Mouse (Mus musculus) neutrophil, adult 83 days (primary cell): Measurements from ENCODE around the gene Spns2. TPM values are rescaled to one million over a fixed set of nuclear protein-coding genes. Genes with fewer than 3 reads are reported as not detected.

Source experiments
- total RNA-seq, 2 experiments: library from RNA; stranded (reverse); gene quantifications; one replicate each; pipeline ENCODE4 v1.2.4; 2023

The Spns2 gene
- 1 to 10 TPM in 1 of 2 experiments, under 1 TPM in 1; 0.68 to 1.2 TPM for total RNA-seq

DNA sequence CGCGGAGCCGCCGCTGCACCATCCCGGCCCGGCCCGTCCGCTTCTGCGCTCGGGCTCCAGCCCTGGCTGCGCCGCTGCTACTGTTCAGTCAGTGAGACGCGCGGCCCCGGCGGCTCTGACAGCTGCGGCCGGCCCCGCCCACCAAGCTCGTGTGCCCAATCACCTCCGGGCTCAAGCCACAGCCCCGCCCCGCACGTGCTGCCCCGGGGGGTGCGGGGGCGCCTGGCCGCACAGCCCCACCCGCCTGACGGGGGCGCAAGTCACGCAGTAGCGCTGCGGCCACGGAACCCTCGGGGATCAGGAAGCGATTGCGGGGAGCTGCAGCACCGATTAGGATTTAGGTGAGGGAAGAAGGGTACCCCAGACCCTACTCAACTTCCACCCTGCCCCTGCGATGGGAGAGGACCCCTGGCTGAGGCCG is at the start of gene Spns2:
Gene Spns2, minus strand, starts transcription at position 24 of the 421 bp plus-strand sequence.

DNA sequence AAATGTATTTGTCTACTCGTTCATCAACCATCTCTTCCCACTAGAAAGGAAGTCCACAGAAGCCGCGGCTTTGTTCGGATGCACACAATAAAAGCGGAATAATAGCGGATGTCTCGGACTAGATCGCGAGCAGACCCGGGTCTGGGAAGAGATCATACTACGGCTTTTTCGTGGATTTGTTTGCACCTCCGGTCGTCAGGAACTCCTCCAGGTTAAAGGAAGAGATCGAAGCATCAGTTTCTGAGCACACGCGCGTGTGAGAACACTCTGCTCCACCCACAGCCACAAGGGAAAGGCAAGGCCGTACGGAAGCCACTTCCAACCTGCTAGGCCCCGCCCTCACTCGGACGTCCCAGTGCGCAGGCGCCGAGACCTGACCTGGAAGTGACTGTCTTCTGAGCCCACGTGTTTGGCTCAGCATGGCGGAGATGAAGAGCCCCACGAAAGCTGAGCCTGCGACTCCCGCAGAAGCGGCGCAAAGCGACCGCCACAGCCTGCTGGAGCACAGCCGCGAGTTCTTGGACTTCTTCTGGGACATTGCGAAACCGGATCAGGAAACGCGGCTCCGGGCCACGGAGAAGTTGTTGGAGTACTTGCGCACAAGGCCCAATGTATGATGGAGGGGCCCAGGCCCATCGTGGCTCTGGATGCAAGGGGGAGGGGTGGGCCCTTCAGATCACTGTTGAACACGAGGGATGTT is 48.6 kb downstream of the Spns2 start, which contains the start of gene Mybbp1a:
Gene Mybbp1a, plus strand, starts transcription at position 391 of the 700 bp plus-strand sequence.

DNA sequence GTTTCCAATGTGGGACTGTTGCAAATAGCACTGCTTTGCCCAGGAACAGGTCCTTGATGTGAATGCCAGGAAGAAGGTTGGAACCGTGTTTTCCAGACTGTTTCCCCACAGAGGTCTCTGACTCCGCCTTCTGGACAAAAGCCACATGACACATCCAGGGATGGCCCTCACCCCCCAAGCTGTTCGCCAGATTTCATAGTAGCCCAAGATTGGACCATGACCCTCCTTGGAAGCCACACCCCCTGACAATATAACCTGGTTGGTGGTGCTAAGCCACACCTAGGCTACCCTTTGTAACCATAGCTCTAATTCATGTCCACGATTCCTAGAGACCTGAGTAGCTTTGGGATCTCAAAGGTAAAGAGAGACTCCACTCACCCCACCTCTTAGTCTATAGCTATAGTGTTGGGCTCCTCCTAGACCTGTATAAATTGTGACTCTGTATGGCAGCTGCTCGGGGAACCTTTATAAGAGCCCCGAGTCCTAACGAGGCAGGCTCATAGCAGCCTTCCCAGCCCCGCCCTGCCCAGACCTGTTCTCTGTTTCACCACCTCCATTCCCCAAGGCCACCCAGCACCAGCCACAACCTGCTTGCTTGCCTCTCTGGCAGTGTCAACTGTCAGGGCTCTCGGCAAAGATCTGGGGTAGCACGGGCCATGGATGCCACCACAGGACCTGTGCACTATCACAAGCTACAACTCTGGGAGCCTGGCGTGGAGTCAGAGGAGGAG is 54.6 kb downstream of the Spns2 start, which contains the start of gene Ggt6:
Gene Ggt6, plus strand, starts transcription at position 564 of the 731 bp plus-strand sequence.

DNA sequence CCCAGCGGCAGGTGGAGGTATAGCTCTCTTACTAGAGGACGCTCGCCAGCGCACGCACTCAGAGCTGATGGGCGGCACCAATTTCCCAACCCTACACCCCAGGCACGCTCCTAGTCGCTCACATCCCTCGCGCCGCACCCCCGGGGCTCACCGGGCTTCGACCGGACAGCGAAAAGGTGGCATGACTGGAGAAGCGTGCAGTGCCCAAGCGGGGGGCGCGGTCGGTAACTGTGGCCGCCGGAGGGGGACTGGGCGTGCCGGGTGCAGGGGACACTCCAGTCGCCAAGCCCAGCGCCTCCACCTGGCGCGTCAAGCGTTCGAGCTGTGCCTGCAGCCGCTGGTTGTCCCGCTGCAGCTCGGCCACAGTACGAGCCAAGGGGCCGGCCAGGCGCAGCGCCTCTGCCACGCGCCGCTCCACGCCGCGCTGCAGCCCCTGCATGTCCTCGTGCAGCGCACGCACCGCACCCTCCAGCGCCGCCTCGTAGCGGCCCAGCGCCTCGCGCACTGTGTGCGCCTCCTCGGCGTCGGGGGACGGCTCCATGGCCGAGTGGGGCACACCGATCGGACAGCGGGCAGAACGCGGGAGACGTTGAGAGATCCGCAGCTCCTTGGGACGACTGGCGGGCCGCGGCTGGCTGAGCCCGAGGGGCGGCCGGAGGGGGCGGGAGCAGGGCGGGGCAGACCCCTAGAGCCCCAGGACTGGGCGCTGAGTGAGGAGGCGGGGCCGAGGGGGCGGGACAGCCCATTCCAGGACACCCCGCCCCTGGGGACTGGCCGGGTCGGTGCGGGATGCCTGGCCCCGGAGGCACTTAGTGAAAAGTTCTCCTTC is 78.4 kb downstream of the Spns2 start, which contains the start of gene Smtnl2:
Gene Smtnl2, minus strand, starts transcription at position 621 of the 829 bp plus-strand sequence.

Other genes with a start within 250 kb of the Spns2 start
- 1 to 10 TPM; 1.2 to 1.8 TPM for gene Slc13a5, start 222.7 kb downstream of the Spns2 start, total RNA-seq
- 10 to 100 TPM; 16.2 to 16.9 TPM for gene Xaf1, start 188.3 kb downstream of the Spns2 start, total RNA-seq
- gene Fbxo39, start 175.5 kb downstream of the Spns2 start, total RNA-seq = under 1 TPM in 1 of 2 experiments, not detected in 1; 0.24 TPM
- not detected for gene Tekt1, start 127.5 kb downstream of the Spns2 start, total RNA-seq
- gene Smtnl2, start 78.2 kb downstream of the Spns2 start, total RNA-seq = under 1 TPM; 0.18 to 0.24 TPM
- not detected for gene Ggt6, start 54.4 kb downstream of the Spns2 start, total RNA-seq
- gene Mybbp1a, start 48.5 kb downstream of the Spns2 start, total RNA-seq = 10 to 100 TPM; 33.5 to 37.5 TPM
- 10 to 100 TPM in 1 of 2 experiments, 1 to 10 TPM in 1; 9.6 to 10.8 TPM for gene Spns3, start 60.6 kb upstream of the Spns2 start, total RNA-seq
- gene Ube2g1, start 117.4 kb upstream of the Spns2 start, total RNA-seq = 10 to 100 TPM; 18.0 to 22.5 TPM
- 10 to 100 TPM; 65.0 to 77.2 TPM for gene Ankfy1, start 200.1 kb upstream of the Spns2 start, total RNA-seq